ENCODE assay signal across 34 mouse cellular contexts in the genomic region with DNA sequence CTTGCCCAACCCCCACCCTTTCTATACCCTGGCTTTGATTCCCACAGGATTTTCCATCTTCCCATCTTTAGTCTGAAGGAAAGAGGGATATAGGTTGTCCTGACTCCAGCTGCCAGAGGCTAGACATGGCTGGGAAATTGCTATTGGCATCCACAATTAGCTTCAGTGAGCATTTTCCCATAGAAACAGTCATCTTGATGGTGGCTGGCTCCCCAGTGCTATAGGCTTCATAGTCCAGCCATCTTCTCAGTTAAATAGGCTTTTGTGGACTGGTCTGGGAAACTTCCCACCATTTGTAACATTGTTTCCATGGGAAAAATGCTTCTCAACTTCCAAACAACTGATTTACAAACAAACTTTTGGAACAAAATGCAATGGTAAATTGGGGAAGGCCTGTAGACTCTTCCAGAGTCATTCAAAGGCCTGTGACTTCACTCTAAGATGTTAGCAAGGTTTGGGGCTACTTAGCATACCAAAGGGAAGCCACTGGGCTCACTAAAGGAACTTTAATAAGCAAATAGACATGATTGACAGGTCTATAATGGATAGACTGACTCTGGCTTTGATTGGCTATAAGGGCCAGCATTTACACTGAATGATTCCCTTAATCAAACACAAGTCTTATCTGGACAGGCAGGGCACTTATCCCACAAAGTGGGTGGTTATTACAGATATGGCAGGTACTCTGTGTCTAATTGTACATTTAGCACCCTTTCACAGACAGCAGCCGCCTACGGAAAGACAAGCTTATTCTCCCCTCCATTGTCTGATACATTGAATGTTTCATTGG. TPM values are rescaled to one million over a fixed set of nuclear protein-coding genes. Genes with fewer than 3 reads are reported as not detected.
A peak's percentile ranks its signal among the peaks of the same experiment; 100 is the strongest.
DNase-seq lines count a peak whose midpoint lies in the region; ATAC-seq and TF ChIP-seq lines count a peak whose summit lies in the region.
"Had no signal": no experiment of that assay in that cellular context is flagged by ENCODE, and none has a peak within 500 bp of the region (broad histone marks: within the 10 kb centered on the region; RNA-seq: fewer than 3 reads in every experiment).

No protein-coding gene starts in this region.

- no peak for TF ChIP-seq POLR2A in brain, embryonic 14.5 days (IDR thresholded peaks at IDR 0.05; ENCODE audit: borderline replicate concordance, extremely low read depth, insufficient read depth, insufficient read length, poor library complexity, severe bottlenecking)

- H3K4me2 ChIP-seq in forebrain, embryonic 12.5 days: no peak overlapping the region
- no peak overlapping the region for H3K4me2 ChIP-seq in forebrain, embryonic 16.5 days (ENCODE audit: low read length)
- H3K4me2 ChIP-seq in hindbrain, embryonic 14.5 days (replicated peaks): no peak overlapping the region
- H3K4me2 ChIP-seq in midbrain, embryonic 15.5 days: no peak overlapping the region
- H3K4me2 ChIP-seq: heart, embryonic 11.5 days; limb, embryonic 15.5 days had no signal

- ATAC-seq in forebrain, embryonic 12.5 days (ENCODE audit: low FRiP score): peak; percentile 67; the same call in 1 of the 2 replicates
- no peak for ATAC-seq in forebrain, embryonic 16.5 days
- ATAC-seq in hindbrain, embryonic 14.5 days (ENCODE audit: low FRiP score): peak; percentile 51; the same call in 1 of the 2 replicates
- peak; percentile 45; the same call in 1 of the 2 replicates for ATAC-seq in midbrain, embryonic 15.5 days (replicated peaks)
- ATAC-seq: CD4-positive, CD25-positive, alpha-beta regulatory T cell, adult 4 months had no signal

- 43% methylated on average over 2 of the region's 2 CpGs for WGBS in forebrain, embryonic 12.5 days
- WGBS in forebrain, embryonic 16.5 days: 53% methylated on average over 2 of the region's 2 CpGs
- WGBS in hindbrain, embryonic 14.5 days: 49% methylated on average over 2 of the region's 2 CpGs
- 54% methylated on average over 2 of the region's 2 CpGs for WGBS in hindbrain, embryonic 10.5 days
- 53% methylated on average over 2 of the region's 2 CpGs for WGBS in midbrain, embryonic 15.5 days

- 0 out of 2 replicates have a peak, but pooled peaks cover 6% of the 10 kb centered on the region for H3K4me1 ChIP-seq in forebrain, embryonic 12.5 days
- no peaks in the 10 kb centered on the region for H3K4me1 ChIP-seq in forebrain, embryonic 16.5 days (replicated peaks; ENCODE audit: control insufficient read depth, insufficient read depth, low read length)
- H3K4me1 ChIP-seq in hindbrain, embryonic 14.5 days (replicated peaks; ENCODE audit: control insufficient read depth, insufficient read depth, low read length): no peaks in the 10 kb centered on the region
- H3K4me1 ChIP-seq in hindbrain, embryonic 10.5 days (replicated peaks): peaks cover 10% of the 10 kb centered on the region
- H3K4me1 ChIP-seq in midbrain, embryonic 15.5 days: no peaks in the 10 kb centered on the region
- H3K4me1 ChIP-seq: limb, embryonic 10.5 days; limb, embryonic 15.5 days had no signal

- no peak for DNase-seq in hindbrain, embryonic 14.5 days (ENCODE audit: low spot score)
- no peak for DNase-seq in hindbrain, embryonic 10.5 days (ENCODE audit: low spot score)
- DNase-seq in brain, embryonic 14.5 days (ENCODE audit: low read depth): peak; percentile 40
- DNase-seq in frontal cortex, adult 2 months (ENCODE audit: extremely low spot score in 1 of 2, low spot score in 1 of 2): no peak
- DNase-seq: adrenal gland, postnatal 25 days; cerebellum, adult 2 months; cerebellum, postnatal 25 days; gastrocnemius, postnatal 25 days; heart, adult 18-20 months; heart, postnatal 4 days; kidney, adult 11 months; kidney, postnatal 14 days; layer of hippocampus, adult 9-11 months; lung, adult 2 months; lung, postnatal 10 days; right cerebral cortex, postnatal 25 days; spleen, adult 18-20 months; thymus, postnatal 14 days had no signal

- H3K36me3 ChIP-seq in forebrain, embryonic 12.5 days (replicated peaks): no peaks in the 10 kb centered on the region
- no peaks in the 10 kb centered on the region for H3K36me3 ChIP-seq in forebrain, embryonic 16.5 days (ENCODE audit: control insufficient read depth, insufficient read depth)
- no peaks in the 10 kb centered on the region for H3K36me3 ChIP-seq in hindbrain, embryonic 14.5 days (replicated peaks; ENCODE audit: control insufficient read depth, insufficient read depth)
- H3K36me3 ChIP-seq in hindbrain, embryonic 10.5 days: no peaks in the 10 kb centered on the region
- no peaks in the 10 kb centered on the region for H3K36me3 ChIP-seq in midbrain, embryonic 15.5 days (replicated peaks)
- H3K36me3 ChIP-seq: limb, embryonic 10.5 days; limb, embryonic 15.5 days had no signal

- H3K9ac ChIP-seq in forebrain, embryonic 12.5 days: no peak overlapping the region
- H3K9ac ChIP-seq in forebrain, embryonic 16.5 days (replicated peaks; ENCODE audit: low read depth, low read length): no peak overlapping the region
- no peak overlapping the region for H3K9ac ChIP-seq in hindbrain, embryonic 14.5 days
- H3K9ac ChIP-seq in midbrain, embryonic 15.5 days: no peak overlapping the region
- H3K9ac ChIP-seq: limb, embryonic 15.5 days; liver, embryonic 14.5 days had no signal

- no peak overlapping the region for H3K4me3 ChIP-seq in forebrain, embryonic 12.5 days (replicated peaks)
- H3K4me3 ChIP-seq in forebrain, embryonic 16.5 days (replicated peaks; ENCODE audit: low read length): no peak overlapping the region
- H3K4me3 ChIP-seq in hindbrain, embryonic 14.5 days (replicated peaks; ENCODE audit: low read length): no peak overlapping the region
- H3K4me3 ChIP-seq in hindbrain, embryonic 10.5 days: no peak overlapping the region
- no peak overlapping the region for H3K4me3 ChIP-seq in midbrain, embryonic 15.5 days
- H3K4me3 ChIP-seq: erythroblast, embryonic 14.5 days; limb, embryonic 10.5 days; limb, embryonic 15.5 days had no signal

- no peaks in the 10 kb centered on the region for H3K9me3 ChIP-seq in forebrain, embryonic 12.5 days
- no peaks in the 10 kb centered on the region for H3K9me3 ChIP-seq in forebrain, embryonic 16.5 days (ENCODE audit: control insufficient read depth, low read length)
- no peaks in the 10 kb centered on the region for H3K9me3 ChIP-seq in hindbrain, embryonic 14.5 days (ENCODE audit: control insufficient read depth, low read length)
- no peaks in the 10 kb centered on the region for H3K9me3 ChIP-seq in hindbrain, embryonic 10.5 days
- H3K9me3 ChIP-seq in midbrain, embryonic 15.5 days: no peaks in the 10 kb centered on the region
- H3K9me3 ChIP-seq: limb, embryonic 10.5 days; limb, embryonic 15.5 days had no signal

- H3K27me3 ChIP-seq in forebrain, embryonic 12.5 days: no peaks in the 10 kb centered on the region
- H3K27me3 ChIP-seq in forebrain, embryonic 16.5 days (replicated peaks; ENCODE audit: control insufficient read depth, insufficient read depth, low read length): no peaks in the 10 kb centered on the region
- no peaks in the 10 kb centered on the region for H3K27me3 ChIP-seq in hindbrain, embryonic 14.5 days (ENCODE audit: control insufficient read depth, insufficient read depth, low read length)
- H3K27me3 ChIP-seq in hindbrain, embryonic 10.5 days (ENCODE audit: insufficient read depth, poor library complexity, severe bottlenecking): no peaks in the 10 kb centered on the region
- H3K27me3 ChIP-seq in midbrain, embryonic 15.5 days (replicated peaks): no peaks in the 10 kb centered on the region
- H3K27me3 ChIP-seq: limb, embryonic 15.5 days had no signal

- no peak for TF ChIP-seq CTCF in brain, embryonic 14.5 days (IDR thresholded peaks at IDR 0.05; ENCODE audit: borderline replicate concordance, extremely low read depth, insufficient read depth, insufficient read length)

- H3K27ac ChIP-seq in forebrain, embryonic 12.5 days: no peak overlapping the region
- no peak overlapping the region for H3K27ac ChIP-seq in forebrain, embryonic 16.5 days (ENCODE audit: low read length)
- H3K27ac ChIP-seq in hindbrain, embryonic 14.5 days: no peak overlapping the region
- H3K27ac ChIP-seq in hindbrain, embryonic 10.5 days: no peak overlapping the region
- no peak overlapping the region for H3K27ac ChIP-seq in midbrain, embryonic 15.5 days
- H3K27ac ChIP-seq: limb, embryonic 10.5 days; limb, embryonic 15.5 days; liver, embryonic 14.5 days; macrophage had no signal

RNA-seq across cellular contexts. Expression of a gene that starts 31.9 kb away (rescaled TPM):
- polyA plus RNA-seq in forebrain, embryonic 12.5 days (2016; fragmentation: Nextera tagmentation; extraction: Ambion mirVana): not detected in 2 replicates
- polyA plus RNA-seq in forebrain, embryonic 16.5 days (2015; fragmentation: Nextera tagmentation; extraction: Ambion mirVana): not detected in 2 replicates
- polyA plus RNA-seq in hindbrain, embryonic 14.5 days (2014; fragmentation: Nextera tagmentation; extraction: Ambion mirVana): not detected in 2 replicates
- polyA plus RNA-seq in hindbrain, embryonic 10.5 days (2016; fragmentation: Nextera tagmentation; extraction: Ambion mirVana): 0.55 TPM in 1 of 2 replicates, not detected in the other
- not detected in 2 replicates for polyA plus RNA-seq in brain, embryonic 14.5 days (2012; rRNA removed)
- not detected in 2 replicates for polyA plus RNA-seq in midbrain, embryonic 15.5 days (2015; fragmentation: Nextera tagmentation; extraction: Ambion mirVana)
- polyA plus RNA-seq in frontal cortex, adult 2 months (2012; rRNA removed): not detected in 2 replicates
- polyA plus RNA-seq: CD4-positive, CD25-positive, alpha-beta regulatory T cell, adult 4 months; cerebellum, adult 2 months; embryonic facial prominence, embryonic 14.5 days; erythroblast, embryonic 14.5 days; heart, embryonic 11.5 days; heart, embryonic 16.5 days; kidney, embryonic 14.5 days; limb, embryonic 10.5 days; limb, embryonic 15.5 days; liver, embryonic 14.5 days; lung, adult 2 months; macrophage; neural tube, embryonic 11.5 days; stomach, embryonic 16.5 days; urinary bladder, adult 2 months had no signal
